Mouse (Mus musculus) lung, postnatal 25 days (tissue): Measurements from ENCODE around the gene Ndn.

Experiments used
- DNase-seq: peaks from one replicate; pipeline ENCODE4 v3.0.0; 2022; ENCODE audit warnings: low spot score

Ndn gene

GRCm38 (mm10) chr7:62346269-62346668 is at the start of gene Ndn:
Gene Ndn, plus strand, starts transcription at chr7:62346569.
- no peak for DNase-seq

GRCm38 (mm10) chr7:62302451-62302850 is 43.9 kb upstream of the Ndn start:
- no peak for DNase-seq

- DNase-seq, result no peak
Observed at GRCm38 (mm10) chr7:62306896-62307614, 39.3 kb upstream of the Ndn start.

DNA sequence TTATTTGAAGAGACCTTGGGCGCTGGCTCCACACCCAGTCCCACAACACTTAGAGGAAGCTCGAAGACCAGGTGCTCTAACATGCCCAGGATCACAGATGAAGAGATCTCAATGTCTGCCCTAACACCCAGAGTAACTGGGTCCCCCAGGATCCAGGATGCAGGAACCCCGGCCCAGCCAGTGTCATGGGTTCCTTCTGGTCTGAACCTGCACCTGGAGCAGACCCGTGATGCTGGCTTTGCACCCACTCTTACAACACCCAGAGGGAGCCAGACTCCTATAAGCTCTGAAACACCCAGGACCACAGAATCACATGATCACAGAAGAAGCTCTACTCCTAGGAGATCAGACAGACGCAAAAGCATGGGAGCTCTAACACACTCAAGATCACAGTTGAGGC is 29.6 kb upstream of the Ndn start:
- DNase-seq, result no peak

- no peak for DNase-seq
Observed at GRCm38 (mm10) chr7:62345411-62345810, 958 bp upstream of the Ndn start.

- DNase-seq, result peak; percentile 44
Observed at GRCm38 (mm10) chr7:62348106-62348803, 1.9 kb downstream of the Ndn start.

DNA sequence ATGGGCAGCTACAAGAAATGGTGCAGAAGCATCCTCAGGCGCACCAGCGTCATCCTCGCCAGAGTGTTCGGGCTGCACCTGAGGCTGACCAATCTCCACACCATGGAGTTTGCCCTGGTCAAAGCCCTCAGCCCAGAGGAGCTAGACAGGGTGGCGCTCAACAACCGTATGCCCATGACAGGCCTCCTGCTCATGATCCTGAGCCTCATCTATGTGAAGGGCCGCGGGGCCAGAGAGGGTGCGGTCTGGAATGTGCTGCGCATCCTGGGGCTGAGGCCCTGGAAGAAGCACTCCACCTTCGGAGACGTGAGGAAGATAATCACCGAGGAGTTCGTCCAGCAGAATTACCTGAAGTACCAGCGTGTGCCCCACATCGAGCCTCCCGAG is 2.4 kb downstream of the Ndn start:
- DNase-seq, result no peak

- DNase-seq, result no peak
Observed at GRCm38 (mm10) chr7:62351266-62351665, 4.9 kb downstream of the Ndn start.

GRCm38 (mm10) chr7:62365039-62365636 is 18.8 kb downstream of the Ndn start:
- DNase-seq, result no peak

GRCm38 (mm10) chr7:62366730-62367129 is 20.4 kb downstream of the Ndn start:
- no peak for DNase-seq

DNA sequence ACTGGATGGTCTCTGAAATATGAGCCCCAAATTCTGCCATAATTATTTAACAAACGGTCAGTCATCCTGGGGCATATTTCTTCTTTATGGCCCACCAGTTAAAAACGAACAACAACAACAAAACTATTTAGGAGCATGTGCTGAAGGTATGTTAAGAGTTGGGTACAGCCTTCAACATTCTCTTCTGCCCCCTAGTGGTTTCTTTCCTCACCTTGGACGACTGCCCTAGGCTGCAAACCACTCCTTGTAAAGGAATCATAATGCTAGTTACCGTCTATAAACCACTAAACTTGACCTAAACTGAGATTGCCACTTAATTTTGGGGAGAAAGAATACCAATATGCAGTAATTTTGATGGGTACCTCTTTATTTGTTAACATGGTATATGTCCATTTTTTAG is 29.3 kb downstream of the Ndn start:
- peak; percentile 5 for DNase-seq

- no peak for DNase-seq
Observed at GRCm38 (mm10) chr7:62376510-62377304, 30.3 kb downstream of the Ndn start, which contains the start of gene Magel2. Gene Magel2, plus strand, starts transcription at chr7:62377010.

DNA sequence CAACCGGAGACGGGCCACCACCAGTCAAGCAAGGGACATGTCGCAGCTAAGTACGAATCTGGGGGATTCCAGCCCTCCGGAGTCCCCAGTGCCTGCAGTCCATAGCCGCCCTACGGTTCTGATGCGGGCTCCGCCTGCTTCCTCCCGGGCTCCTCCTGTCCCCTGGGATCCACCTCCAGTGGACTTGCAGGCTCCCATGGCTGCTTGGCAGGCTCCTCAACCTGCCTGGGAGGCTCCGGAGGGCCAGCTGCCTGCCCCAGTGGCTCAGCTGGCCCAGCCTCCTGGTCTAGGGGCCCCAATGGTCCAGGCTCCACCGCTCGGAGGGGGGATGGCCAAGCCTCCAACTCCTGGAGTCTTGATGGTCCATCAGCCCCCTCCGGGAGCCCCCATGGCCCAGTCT is 30.9 kb downstream of the Ndn start:
- DNase-seq, result no peak

- DNase-seq, result no peak
Observed at GRCm38 (mm10) chr7:62378529-62378928, 32.2 kb downstream of the Ndn start.

DNA sequence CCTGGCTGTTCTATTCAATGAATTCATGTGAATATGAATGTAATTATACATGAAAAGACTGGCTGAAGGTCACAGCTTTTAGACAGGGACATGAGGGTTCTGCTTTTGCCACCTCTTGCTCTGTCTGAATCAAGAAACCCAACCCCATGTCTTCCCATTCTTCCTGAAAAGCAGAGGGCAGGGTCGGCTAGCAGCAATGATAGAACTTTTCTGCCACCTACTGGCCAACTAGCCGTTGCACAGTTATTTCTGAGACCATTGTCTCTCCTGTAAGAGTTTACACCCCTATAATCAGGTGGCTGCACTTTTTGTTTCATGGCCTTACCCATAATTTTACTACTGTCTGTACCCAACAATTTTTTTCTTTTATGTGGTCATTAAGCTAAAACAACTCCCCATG is 36.0 kb downstream of the Ndn start:
- DNase-seq, result peak; percentile 6

GRCm38 (mm10) chr7:62388291-62388690 is 41.9 kb downstream of the Ndn start:
- DNase-seq, result no peak

DNA sequence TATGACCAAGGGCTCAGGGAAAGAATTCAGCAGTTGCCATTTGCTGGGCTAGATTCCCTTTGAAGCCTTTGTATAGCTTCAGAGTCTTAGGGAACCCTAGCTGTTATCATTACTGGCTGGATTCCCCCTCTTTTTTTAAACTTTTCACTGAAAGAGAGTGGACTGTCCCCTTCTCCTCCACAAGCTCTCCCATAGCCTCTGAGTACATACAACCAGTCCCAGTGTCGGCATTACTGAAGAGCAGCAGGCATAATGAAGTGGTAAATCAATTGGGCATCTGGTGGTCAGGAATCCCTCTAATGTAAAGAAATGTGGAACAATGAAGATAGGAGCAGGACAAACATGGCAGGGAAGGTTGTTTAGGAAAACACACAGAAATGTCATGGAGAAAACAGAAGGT is 45.8 kb downstream of the Ndn start:
- no peak for DNase-seq
